Mouse (Mus musculus): ENCODE data around the gene Bcl2l15.

DNA sequence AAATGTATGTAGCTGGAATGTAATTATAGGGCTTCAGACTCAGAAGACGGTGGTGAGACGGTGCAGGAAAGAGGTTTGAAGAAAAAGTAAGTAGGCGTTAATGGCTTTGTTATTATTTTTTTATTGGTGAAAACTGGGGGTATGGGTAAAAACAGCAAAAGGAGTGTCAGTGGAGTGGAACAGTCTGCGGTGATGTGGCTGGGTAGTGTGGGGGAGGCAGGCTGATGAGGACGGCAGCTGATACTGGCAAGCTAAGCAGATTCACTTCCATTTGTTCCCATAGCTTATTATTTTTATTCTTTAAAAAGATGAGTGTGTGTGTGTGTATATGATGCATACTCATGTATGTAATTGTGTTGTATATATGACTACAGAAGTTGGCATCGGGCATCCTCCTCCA lies 19.1 kb downstream of the Bcl2l15 start:
- TF ChIP-seq POLR2A (IDR thresholded peaks at IDR 0.05; ENCODE audit: extremely low read depth, insufficient read depth, low read length) (no peak), CTCF (IDR thresholded peaks at IDR 0.05; ENCODE audit: extremely low read depth, insufficient read depth, low read length) (no peak)
